17 mouse cellular contexts compared by ENCODE assay signal in genomic region chr1:89033661-89034060, GRCm38 (mm10). TPM values are rescaled to one million over a fixed set of nuclear protein-coding genes. Genes with fewer than 3 reads are reported as not detected.
DNase-seq lines count a peak whose midpoint lies in the region; ATAC-seq and TF ChIP-seq lines count a peak whose summit lies in the region.
"Had no signal": no experiment of that assay in that cellular context is flagged by ENCODE, and none has a peak within 500 bp of the region (broad histone marks: within the 10 kb centered on the region; RNA-seq: fewer than 3 reads in every experiment).

No protein-coding gene starts in this region.

- ATAC-seq in forebrain, embryonic 15.5 days (replicated peaks), result no peak
- no peak for ATAC-seq in forebrain, postnatal 0 days
- ATAC-seq in neural tube, embryonic 11.5 days (ENCODE audit: insufficient read depth, low FRiP score, low TSS enrichment), result no peak
- no peak for ATAC-seq in neural tube, embryonic 15.5 days (ENCODE audit: low FRiP score)
- no peak for ATAC-seq in limb, embryonic 11.5 days (ENCODE audit: insufficient number of reproducible peaks, low FRiP score, low TSS enrichment, low read depth)
- ATAC-seq: forebrain, embryonic 13.5 days; intestine, embryonic 16.5 days had no signal

- TF ChIP-seq CTCF in forebrain, postnatal 0 days (IDR thresholded peaks at IDR 0.05; ENCODE audit: low read depth), result no peak

- H3K4me1 ChIP-seq in forebrain, embryonic 15.5 days, result no peaks in the 10 kb centered on the region
- H3K4me1 ChIP-seq in forebrain, postnatal 0 days (ENCODE audit: insufficient read depth), result no peaks in the 10 kb centered on the region
- H3K4me1 ChIP-seq in neural tube, embryonic 11.5 days (ENCODE audit: control insufficient read depth, insufficient read depth, low read length), result no peaks in the 10 kb centered on the region
- H3K4me1 ChIP-seq in neural tube, embryonic 15.5 days, result no peaks in the 10 kb centered on the region
- H3K4me1 ChIP-seq in limb, embryonic 11.5 days (ENCODE audit: control insufficient read depth, insufficient read depth, low read length), result 0 out of 2 replicates have a peak, but pooled peaks cover 2% of the 10 kb centered on the region
- H3K4me1 ChIP-seq: forebrain, embryonic 13.5 days; hindbrain, embryonic 12.5 days; liver, embryonic 13.5 days; lung, embryonic 15.5 days had no signal

- H3K36me3 ChIP-seq in forebrain, embryonic 15.5 days, result no peaks in the 10 kb centered on the region
- H3K36me3 ChIP-seq in forebrain, postnatal 0 days (ENCODE audit: insufficient read depth), result no peaks in the 10 kb centered on the region
- no peaks in the 10 kb centered on the region for H3K36me3 ChIP-seq in neural tube, embryonic 11.5 days (ENCODE audit: control insufficient read depth, insufficient read depth, low read length)
- H3K36me3 ChIP-seq in neural tube, embryonic 15.5 days, result no peaks in the 10 kb centered on the region
- H3K36me3 ChIP-seq in limb, embryonic 11.5 days (ENCODE audit: control insufficient read depth, insufficient read depth, low read length), result no peaks in the 10 kb centered on the region
- H3K36me3 ChIP-seq: hindbrain, embryonic 12.5 days; liver, embryonic 13.5 days; lung, embryonic 15.5 days had no signal

- no peak overlapping the region for H3K9ac ChIP-seq in forebrain, embryonic 15.5 days (replicated peaks)
- H3K9ac ChIP-seq in forebrain, postnatal 0 days, result no peak overlapping the region
- H3K9ac ChIP-seq in neural tube, embryonic 11.5 days (ENCODE audit: low read length), result no peak overlapping the region
- H3K9ac ChIP-seq in neural tube, embryonic 15.5 days (replicated peaks), result no peak overlapping the region
- H3K9ac ChIP-seq in limb, embryonic 11.5 days (ENCODE audit: low read length), result no peak overlapping the region
- H3K9ac ChIP-seq: forebrain, embryonic 13.5 days; hindbrain, embryonic 12.5 days; liver, embryonic 13.5 days; lung, embryonic 15.5 days had no signal

- H3K27ac ChIP-seq in forebrain, embryonic 15.5 days (replicated peaks), result 0 out of 2 replicates have a peak overlapping the region, but pooled peaks have one; percentile 11
- H3K27ac ChIP-seq in forebrain, postnatal 0 days (ENCODE audit: low read depth, low read length), result no peak overlapping the region
- H3K27ac ChIP-seq in neural tube, embryonic 11.5 days (ENCODE audit: low read depth, low read length), result no peak overlapping the region
- H3K27ac ChIP-seq in neural tube, embryonic 15.5 days (replicated peaks), result no peak overlapping the region
- 0 out of 2 replicates have a peak overlapping the region, but pooled peaks have one; percentile 31 for H3K27ac ChIP-seq in limb, embryonic 11.5 days (replicated peaks; ENCODE audit: low read depth, low read length)
- H3K27ac ChIP-seq: forebrain, embryonic 13.5 days; hindbrain, embryonic 12.5 days; liver, embryonic 13.5 days; lung, embryonic 15.5 days had no signal

- H3K4me2 ChIP-seq in forebrain, embryonic 15.5 days (replicated peaks), result no peak overlapping the region
- no peak overlapping the region for H3K4me2 ChIP-seq in forebrain, postnatal 0 days (ENCODE audit: low read depth)
- no peak overlapping the region for H3K4me2 ChIP-seq in neural tube, embryonic 11.5 days (ENCODE audit: low read depth)
- H3K4me2 ChIP-seq in neural tube, embryonic 15.5 days, result no peak overlapping the region
- H3K4me2 ChIP-seq in limb, embryonic 11.5 days (ENCODE audit: low read depth, severe bottlenecking), result no peak overlapping the region
- H3K4me2 ChIP-seq: forebrain, embryonic 13.5 days; hindbrain, embryonic 12.5 days; liver, embryonic 13.5 days; lung, embryonic 15.5 days had no signal

- no peaks in the 10 kb centered on the region for H3K27me3 ChIP-seq in forebrain, embryonic 15.5 days
- H3K27me3 ChIP-seq in forebrain, postnatal 0 days (ENCODE audit: insufficient read depth, low read length), result no peaks in the 10 kb centered on the region
- H3K27me3 ChIP-seq in neural tube, embryonic 11.5 days (ENCODE audit: control insufficient read depth, insufficient read depth, low read length), result no peaks in the 10 kb centered on the region
- no peaks in the 10 kb centered on the region for H3K27me3 ChIP-seq in neural tube, embryonic 15.5 days (replicated peaks)
- no peaks in the 10 kb centered on the region for H3K27me3 ChIP-seq in limb, embryonic 11.5 days (ENCODE audit: control insufficient read depth, insufficient read depth, low read length)
- H3K27me3 ChIP-seq: forebrain, embryonic 13.5 days; hindbrain, embryonic 12.5 days; liver, embryonic 13.5 days; lung, embryonic 15.5 days had no signal

- DNase-seq in forebrain, postnatal 0 days, result no peak
- DNase-seq in neural tube, embryonic 11.5 days (ENCODE audit: low spot score), result peak; percentile 14
- DNase-seq in limb, embryonic 11.5 days (ENCODE audit: low spot score), result peak; percentile 38
- DNase-seq in urinary bladder, postnatal 25 days (ENCODE audit: low spot score), result no peak
- DNase-seq in cerebellum, postnatal 4 days (ENCODE audit: low spot score in 2 of 2), result no peak
- DNase-seq: adrenal gland, adult 8-10 months; cerebellum, postnatal 10 days; liver, embryonic 13.5 days; midbrain, embryonic 14.5 days; spleen, adult 18-20 months; thymus, postnatal 14 days had no signal

- 81% methylated on average over 8 of the region's 8 CpGs for WGBS in forebrain, embryonic 15.5 days
- WGBS in forebrain, postnatal 0 days, result 71% methylated on average over 8 of the region's 8 CpGs
- 63% methylated on average over 8 of the region's 8 CpGs for WGBS in neural tube, embryonic 11.5 days
- WGBS in neural tube, embryonic 15.5 days, result 77% methylated on average over 8 of the region's 8 CpGs
- WGBS in limb, embryonic 11.5 days, result 25% methylated on average over 8 of the region's 8 CpGs

- no peaks in the 10 kb centered on the region for H3K9me3 ChIP-seq in forebrain, embryonic 15.5 days
- H3K9me3 ChIP-seq in forebrain, postnatal 0 days (ENCODE audit: low read length), result no peaks in the 10 kb centered on the region
- H3K9me3 ChIP-seq in neural tube, embryonic 11.5 days (ENCODE audit: control insufficient read depth, low read length), result no peaks in the 10 kb centered on the region
- H3K9me3 ChIP-seq in neural tube, embryonic 15.5 days (replicated peaks), result no peaks in the 10 kb centered on the region
- H3K9me3 ChIP-seq in limb, embryonic 11.5 days (ENCODE audit: control insufficient read depth, low read length), result no peaks in the 10 kb centered on the region
- H3K9me3 ChIP-seq: forebrain, embryonic 13.5 days; hindbrain, embryonic 12.5 days; liver, embryonic 13.5 days; lung, embryonic 15.5 days had no signal

- no peak overlapping the region for H3K4me3 ChIP-seq in forebrain, embryonic 15.5 days
- H3K4me3 ChIP-seq in forebrain, postnatal 0 days (ENCODE audit: low read depth, low read length), result no peak overlapping the region
- no peak overlapping the region for H3K4me3 ChIP-seq in neural tube, embryonic 11.5 days (ENCODE audit: low read depth, low read length)
- no peak overlapping the region for H3K4me3 ChIP-seq in neural tube, embryonic 15.5 days (replicated peaks)
- no peak overlapping the region for H3K4me3 ChIP-seq in limb, embryonic 11.5 days (ENCODE audit: low read depth, low read length)
- H3K4me3 ChIP-seq: forebrain, embryonic 13.5 days; hindbrain, embryonic 12.5 days; liver, embryonic 13.5 days; lung, embryonic 15.5 days had no signal

RNA-seq across cellular contexts. Expression of gene Sh3bp4, which starts 36.6 kb away (rescaled TPM):
- 20.8 and 21.1 TPM in 2 replicates for polyA plus RNA-seq in forebrain, embryonic 15.5 days (2015; fragmentation: Nextera tagmentation; extraction: Ambion mirVana)
- 29.0 and 29.6 TPM in 2 replicates for total RNA-seq in forebrain, postnatal 0 days (2014; rRNA removed)
- polyA plus RNA-seq in forebrain, postnatal 0 days (2015; fragmentation: Nextera tagmentation; extraction: Ambion mirVana), result 17.4 and 18.9 TPM in 2 replicates
- 31.0 and 35.9 TPM in 2 replicates for polyA plus RNA-seq in neural tube, embryonic 11.5 days (2014; fragmentation: Nextera tagmentation; extraction: Ambion mirVana)
- polyA plus RNA-seq in neural tube, embryonic 15.5 days (2015; fragmentation: Nextera tagmentation; extraction: Ambion mirVana), result 14.2 and 14.4 TPM in 2 replicates
- 20.2 and 20.6 TPM in 2 replicates for polyA plus RNA-seq in limb, embryonic 11.5 days (2014; fragmentation: Nextera tagmentation; extraction: Ambion mirVana)

Comparison
In these comparisons a context has a peak if more than half of its experiments do, and no peak if none do; other contexts are left out.
1. H3K27ac ChIP-seq: peak in forebrain, embryonic 15.5 days (single experiment) and limb, embryonic 11.5 days (single experiment); none in forebrain, postnatal 0 days (single experiment), neural tube, embryonic 11.5 days (single experiment) and neural tube, embryonic 15.5 days (single experiment).
2. DNase-seq: peak in neural tube, embryonic 11.5 days (single experiment) and limb, embryonic 11.5 days (single experiment); none in forebrain, postnatal 0 days (single experiment), urinary bladder, postnatal 25 days (single experiment) and cerebellum, postnatal 4 days (0 of 2).